ENCODE assay signal across 10 mouse cellular contexts in the genomic region with DNA sequence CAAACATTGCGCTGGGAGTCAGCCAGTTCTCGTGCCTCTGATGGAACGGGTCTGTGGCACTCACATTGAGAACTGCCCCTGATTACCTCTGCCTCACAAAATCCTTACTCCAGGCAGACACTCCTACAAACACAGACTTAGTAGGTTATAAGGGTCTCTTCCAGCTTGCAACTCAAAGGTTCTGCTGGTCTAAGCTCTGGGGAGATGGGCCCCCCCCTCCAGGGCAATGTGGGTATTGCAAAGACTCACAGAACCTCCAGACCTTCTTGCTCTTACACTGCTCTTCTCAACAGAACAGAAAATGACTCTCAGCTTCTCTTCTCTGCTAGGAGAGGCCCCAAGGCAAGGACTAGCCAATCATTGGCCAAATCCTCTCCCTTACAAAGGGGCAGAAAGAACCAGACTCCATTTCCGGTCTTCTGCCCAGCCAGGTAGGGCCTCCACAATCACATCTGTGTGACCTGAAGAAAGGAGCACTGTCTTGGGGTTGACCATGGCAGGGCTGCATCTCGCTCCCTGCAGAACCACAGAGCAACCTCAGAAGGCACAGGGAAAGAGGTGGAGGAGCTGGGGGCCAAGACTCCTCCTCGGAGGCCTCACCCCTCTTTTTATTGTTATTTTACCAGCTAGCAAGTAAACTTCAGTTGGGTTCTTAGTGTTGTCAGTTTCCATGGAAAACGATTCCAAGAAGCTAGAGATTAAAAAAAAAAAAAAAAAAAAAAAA.
A peak's percentile ranks its signal among the peaks of the same experiment; 100 is the strongest.
DNase-seq lines count a peak whose midpoint lies in the region; ATAC-seq and TF ChIP-seq lines count a peak whose summit lies in the region.
"Had no signal": no experiment of that assay in that cellular context is flagged by ENCODE, and none has a peak within 500 bp of the region (broad histone marks: within the 10 kb centered on the region; RNA-seq: fewer than 3 reads in every experiment).

No protein-coding gene starts in this region.

- no peaks in the 10 kb centered on the region for H3K27me3 ChIP-seq in heart, embryonic 10.5 days (ENCODE audit: insufficient read depth, poor library complexity, severe bottlenecking)
- H3K27me3 ChIP-seq in heart, embryonic 11.5 days (ENCODE audit: control insufficient read depth, insufficient read depth, low read length) = no peaks in the 10 kb centered on the region
- H3K27me3 ChIP-seq in stomach, embryonic 16.5 days (ENCODE audit: control insufficient read depth, insufficient read depth, low read length) = no peaks in the 10 kb centered on the region
- no peaks in the 10 kb centered on the region for H3K27me3 ChIP-seq in kidney, adult 2 months (replicated peaks; ENCODE audit: control insufficient read depth, insufficient read depth, low read length)
- H3K27me3 ChIP-seq: midbrain, embryonic 12.5 days had no signal

- TF ChIP-seq CTCF in kidney, adult 2 months (conservative IDR thresholded peaks at IDR 0.05; ENCODE audit: insufficient read depth, insufficient read length, low read depth, low read length) = no peak; the same call in 1 of the 2 replicates

- no peak overlapping the region for H3K9ac ChIP-seq in heart, embryonic 11.5 days (ENCODE audit: low read depth, low read length)
- H3K9ac ChIP-seq in stomach, embryonic 16.5 days (ENCODE audit: low read length) = no peak overlapping the region
- H3K9ac ChIP-seq: midbrain, embryonic 12.5 days had no signal

- H3K27ac ChIP-seq in heart, embryonic 10.5 days = no peak overlapping the region; the same call in 1 of the 2 replicates
- H3K27ac ChIP-seq in heart, embryonic 11.5 days (ENCODE audit: low read depth, low read length) = no peak overlapping the region
- H3K27ac ChIP-seq in stomach, embryonic 16.5 days (ENCODE audit: low read length) = peak overlapping the region; percentile 54
- no peak overlapping the region for H3K27ac ChIP-seq in kidney, adult 2 months (ENCODE audit: insufficient read depth, low read depth, low read length)
- H3K27ac ChIP-seq: midbrain, embryonic 12.5 days had no signal

- TF ChIP-seq POLR2A in kidney, adult 2 months (IDR thresholded peaks at IDR 0.05; ENCODE audit: low read depth, low read length) = no peak

- H3K4me2 ChIP-seq in heart, embryonic 11.5 days = no peak overlapping the region
- no peak overlapping the region for H3K4me2 ChIP-seq in stomach, embryonic 16.5 days (ENCODE audit: low read depth, low read length)
- H3K4me2 ChIP-seq: midbrain, embryonic 12.5 days had no signal

- H3K9me3 ChIP-seq in heart, embryonic 10.5 days = no peaks in the 10 kb centered on the region
- no peaks in the 10 kb centered on the region for H3K9me3 ChIP-seq in heart, embryonic 11.5 days (replicated peaks; ENCODE audit: control insufficient read depth, low read length)
- H3K9me3 ChIP-seq in stomach, embryonic 16.5 days (replicated peaks; ENCODE audit: control insufficient read depth, low read length) = no peaks in the 10 kb centered on the region

- H3K4me3 ChIP-seq in heart, embryonic 10.5 days = no peak overlapping the region
- no peak overlapping the region for H3K4me3 ChIP-seq in heart, embryonic 11.5 days (ENCODE audit: low read depth, low read length)
- no peak overlapping the region for H3K4me3 ChIP-seq in stomach, embryonic 16.5 days (replicated peaks; ENCODE audit: low read length)
- no peak overlapping the region for H3K4me3 ChIP-seq in kidney, adult 2 months (ENCODE audit: insufficient read depth, low read depth, low read length)
- H3K4me3 ChIP-seq: midbrain, embryonic 12.5 days had no signal

- DNase-seq in heart, embryonic 10.5 days (ENCODE audit: low spot score) = peak; percentile 66
- DNase-seq in right cerebral cortex, postnatal 14 days = peak; percentile 34
- DNase-seq in right cerebral cortex, postnatal 4 days = no peak
- peak; percentile 73 for DNase-seq in liver
- DNase-seq in Muller cell, postnatal 12 days (ENCODE audit: inconsistent ontology term) = no peak
- no peak for DNase-seq in kidney, adult 2 months
- DNase-seq: cerebellum, adult 8-10 months had no signal

- peaks cover 4% of the 10 kb centered on the region; the same call in 1 of the 2 replicates for H3K4me1 ChIP-seq in heart, embryonic 10.5 days
- no peaks in the 10 kb centered on the region for H3K4me1 ChIP-seq in heart, embryonic 11.5 days (ENCODE audit: control insufficient read depth, insufficient read depth, low read length)
- H3K4me1 ChIP-seq in stomach, embryonic 16.5 days (ENCODE audit: control insufficient read depth, insufficient read depth, low read length) = 0 out of 2 replicates have a peak, but pooled peaks cover 7% of the 10 kb centered on the region
- H3K4me1 ChIP-seq in kidney, adult 2 months (ENCODE audit: control insufficient read depth, insufficient read depth, low read length) = peaks cover 4% of the 10 kb centered on the region; the same call in 1 of the 2 replicates
- H3K4me1 ChIP-seq: midbrain, embryonic 12.5 days had no signal

- no peak for ATAC-seq in heart, embryonic 11.5 days (replicated peaks; ENCODE audit: insufficient number of reproducible peaks, low FRiP score, low TSS enrichment)
- 0 out of 2 replicates have a peak, but pooled peaks have one; percentile 48 for ATAC-seq in stomach, embryonic 16.5 days (ENCODE audit: insufficient read depth, low FRiP score)

- 79% methylated on average over 7 of the region's 7 CpGs for WGBS in heart, embryonic 10.5 days
- 79% methylated on average over 7 of the region's 7 CpGs for WGBS in heart, embryonic 11.5 days (ENCODE audit: insufficient replicate concordance)
- WGBS in stomach, embryonic 16.5 days = 75% methylated on average over 7 of the region's 7 CpGs
- WGBS in kidney, adult 2 months = 87% methylated on average over 7 of the region's 7 CpGs

- H3K36me3 ChIP-seq in heart, embryonic 10.5 days = 0 out of 2 replicates have a peak, but pooled peaks cover 5% of the 10 kb centered on the region
- no peaks in the 10 kb centered on the region for H3K36me3 ChIP-seq in heart, embryonic 11.5 days (ENCODE audit: control insufficient read depth, insufficient read depth, low read length)
- no peaks in the 10 kb centered on the region for H3K36me3 ChIP-seq in stomach, embryonic 16.5 days (ENCODE audit: control insufficient read depth, insufficient read depth, low read length)
- H3K36me3 ChIP-seq in kidney, adult 2 months (ENCODE audit: control insufficient read depth, insufficient read depth, low read length) = no peaks in the 10 kb centered on the region
- H3K36me3 ChIP-seq: midbrain, embryonic 12.5 days had no signal

Comparison
In these comparisons a context has a peak if more than half of its experiments do, and no peak if none do; other contexts are left out.
1. DNase-seq: peak in heart, embryonic 10.5 days (single experiment), right cerebral cortex, postnatal 14 days (single experiment) and liver (single experiment); none in right cerebral cortex, postnatal 4 days (single experiment), Muller cell, postnatal 12 days (single experiment) and kidney, adult 2 months (single experiment).